In genomic region chr14:72601381-72602305, GRCm38 (mm10) we compare ENCODE assay signal across 10 mouse cellular contexts.
A peak's percentile ranks its signal among the peaks of the same experiment; 100 is the strongest.
DNase-seq lines count a peak whose midpoint lies in the region; ATAC-seq lines count a peak whose summit lies in the region.
"Had no signal": no experiment of that assay in that cellular context is flagged by ENCODE, and none has a peak within 500 bp of the region (broad histone marks: within the 10 kb centered on the region; RNA-seq: fewer than 3 reads in every experiment).

No protein-coding gene starts in this region.

- no peak for ATAC-seq in heart, embryonic 15.5 days (replicated peaks; ENCODE audit: insufficient number of reproducible peaks, insufficient read depth, low FRiP score, low read depth)

- DNase-seq in heart, adult 11 months, result no peak
- peak; percentile 15 for DNase-seq in adipocyte (ENCODE audit: low spot score)
- DNase-seq in hindbrain, embryonic 10.5 days (ENCODE audit: low spot score), result no peak
- DNase-seq in mesoderm, embryonic 11.5 days (ENCODE audit: low read depth, low spot score), result peak; percentile 10
- DNase-seq in gastrocnemius, postnatal 10 days, result no peak
- no peak for DNase-seq in ovary, postnatal 14 days (ENCODE audit: low spot score)
- DNase-seq in urinary bladder, adult 2 months (ENCODE audit: low spot score), result no peak
- DNase-seq: gastrocnemius, postnatal 36 days had no signal

- no peaks in the 10 kb centered on the region for H3K27me3 ChIP-seq in heart, embryonic 15.5 days
- H3K27me3 ChIP-seq in hindbrain, embryonic 10.5 days (ENCODE audit: insufficient read depth, poor library complexity, severe bottlenecking), result no peaks in the 10 kb centered on the region
- H3K27me3 ChIP-seq: Patski had no signal

- peak overlapping the region; percentile 65 for H3K4me2 ChIP-seq in heart, embryonic 15.5 days

- H3K27ac ChIP-seq in heart, embryonic 15.5 days, result no peak overlapping the region
- peak overlapping the region; percentile 91 for H3K27ac ChIP-seq in hindbrain, embryonic 10.5 days

- H3K4me3 ChIP-seq in heart, embryonic 15.5 days, result peak overlapping the region; percentile 65
- H3K4me3 ChIP-seq in hindbrain, embryonic 10.5 days, result peak overlapping the region; percentile 56

- H3K36me3 ChIP-seq in heart, embryonic 15.5 days, result no peaks in the 10 kb centered on the region
- peaks cover 18% of the 10 kb centered on the region for H3K36me3 ChIP-seq in hindbrain, embryonic 10.5 days

- peak overlapping the region; percentile 34; the same call in 1 of the 2 replicates for H3K9ac ChIP-seq in heart, embryonic 15.5 days

- peaks cover 9% of the 10 kb centered on the region for H3K4me1 ChIP-seq in heart, embryonic 15.5 days (replicated peaks)
- peaks cover 24% of the 10 kb centered on the region for H3K4me1 ChIP-seq in hindbrain, embryonic 10.5 days (replicated peaks)

- H3K9me3 ChIP-seq in heart, embryonic 15.5 days (replicated peaks), result no peaks in the 10 kb centered on the region
- H3K9me3 ChIP-seq in hindbrain, embryonic 10.5 days, result no peaks in the 10 kb centered on the region

- 62% methylated on average over 5 of the region's 5 CpGs for WGBS in heart, embryonic 15.5 days
- WGBS in hindbrain, embryonic 10.5 days, result 78% methylated on average over 5 of the region's 5 CpGs

Comparison
In these comparisons a context has a peak if more than half of its experiments do, and no peak if none do; other contexts are left out.
1. DNase-seq: peak in adipocyte (single experiment) and mesoderm, embryonic 11.5 days (single experiment); none in heart, adult 11 months (single experiment), hindbrain, embryonic 10.5 days (single experiment), gastrocnemius, postnatal 10 days (single experiment), ovary, postnatal 14 days (single experiment) and urinary bladder, adult 2 months (single experiment).